Mouse (Mus musculus): ENCODE measurements around the gene Rapgef1.

Gene Rapgef1

DNA sequence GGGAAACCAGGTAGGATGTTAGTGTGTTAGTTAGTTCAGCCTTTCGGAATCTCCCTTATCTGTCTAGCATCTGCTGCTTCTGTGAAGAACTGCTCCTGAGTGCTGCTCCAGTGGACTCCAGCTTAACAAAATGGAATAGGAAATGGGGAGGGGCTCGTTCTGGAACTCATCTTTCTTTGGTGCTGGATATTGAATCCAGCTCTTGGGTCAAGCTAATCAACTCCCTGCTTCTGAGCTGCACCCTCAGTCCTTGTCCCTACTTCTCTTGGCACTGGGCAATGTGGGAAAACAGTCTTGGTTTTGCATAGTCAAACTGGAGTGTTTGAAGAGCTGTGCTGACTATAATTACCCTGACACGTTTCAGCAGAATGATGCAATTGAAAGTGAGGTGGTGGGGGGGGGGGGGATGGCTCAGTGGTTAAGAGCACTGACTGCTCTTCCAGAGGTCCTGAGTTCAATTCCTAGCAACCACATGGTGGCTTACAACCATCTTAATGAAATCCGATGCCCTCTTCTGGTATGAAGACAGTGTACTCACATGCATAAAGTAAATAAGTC, 25.6 kb downstream of the Rapgef1 start:
- no peak for DNase-seq (ENCODE audit: low spot score in 2 of 2)

DNA sequence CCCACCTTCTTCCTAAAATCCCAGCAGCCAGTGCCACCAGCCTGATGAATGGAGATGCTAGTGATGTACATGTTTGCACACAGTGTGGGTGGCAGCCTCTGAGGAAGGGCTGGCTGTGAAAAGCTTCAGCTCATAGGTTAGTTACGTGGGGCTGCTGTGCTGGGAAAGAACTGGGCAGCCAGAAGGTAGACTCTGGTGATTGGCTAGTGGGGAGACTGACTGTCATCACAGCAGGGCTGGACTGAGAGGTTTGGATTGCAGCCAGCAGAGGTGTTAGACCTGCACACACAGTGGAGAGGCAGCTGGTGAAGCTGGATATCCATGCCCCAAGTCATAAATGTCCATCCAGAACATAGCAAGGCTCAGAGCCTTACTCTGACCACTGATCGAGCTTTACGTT, 27.1 kb downstream of the Rapgef1 start:
- peak; percentile 61 to 80 for DNase-seq (ENCODE audit: low spot score in 2 of 2)

DNA sequence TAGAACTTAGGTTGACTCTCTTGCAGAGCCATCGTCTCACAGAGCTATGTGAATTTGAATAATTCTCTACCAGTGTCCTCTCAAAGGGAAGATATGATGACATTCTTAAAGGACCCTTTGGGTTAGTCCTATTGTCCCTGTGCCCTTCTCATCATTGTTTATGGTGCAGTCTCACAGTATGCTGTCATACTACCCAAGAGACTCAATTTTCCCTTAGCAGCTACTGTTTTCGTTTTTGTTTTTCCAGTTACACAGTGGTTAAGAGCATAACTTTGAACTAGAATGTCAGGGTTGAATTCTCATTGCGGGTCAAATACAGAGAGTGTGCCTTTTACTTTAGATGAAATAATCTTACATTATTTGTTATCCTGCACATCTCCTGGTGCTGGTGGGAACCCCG, 27.6 kb downstream of the Rapgef1 start:
- no peak for DNase-seq (ENCODE audit: low spot score in 2 of 2)

DNA sequence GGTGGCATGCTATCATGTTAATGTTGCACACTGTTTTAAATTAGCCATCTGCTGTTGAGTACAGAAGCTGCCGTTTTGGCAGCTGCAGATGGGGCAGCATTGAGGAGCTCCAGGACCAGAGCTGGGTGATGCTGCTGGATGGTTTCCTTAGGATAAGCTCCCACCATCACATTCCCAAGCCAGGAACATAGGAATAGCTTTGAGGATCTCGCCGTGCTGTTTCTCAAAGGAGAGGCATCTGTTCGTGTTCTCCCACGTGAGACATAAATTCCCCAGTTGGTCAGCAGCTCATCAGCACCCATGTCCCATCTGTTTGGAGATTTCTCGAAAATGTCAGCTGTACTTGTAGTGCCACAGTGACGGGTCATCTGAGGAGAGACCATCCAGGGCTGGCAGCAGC, 28.3 kb downstream of the Rapgef1 start:
- DNase-seq (ENCODE audit: low spot score in 2 of 2) = no peak

DNA sequence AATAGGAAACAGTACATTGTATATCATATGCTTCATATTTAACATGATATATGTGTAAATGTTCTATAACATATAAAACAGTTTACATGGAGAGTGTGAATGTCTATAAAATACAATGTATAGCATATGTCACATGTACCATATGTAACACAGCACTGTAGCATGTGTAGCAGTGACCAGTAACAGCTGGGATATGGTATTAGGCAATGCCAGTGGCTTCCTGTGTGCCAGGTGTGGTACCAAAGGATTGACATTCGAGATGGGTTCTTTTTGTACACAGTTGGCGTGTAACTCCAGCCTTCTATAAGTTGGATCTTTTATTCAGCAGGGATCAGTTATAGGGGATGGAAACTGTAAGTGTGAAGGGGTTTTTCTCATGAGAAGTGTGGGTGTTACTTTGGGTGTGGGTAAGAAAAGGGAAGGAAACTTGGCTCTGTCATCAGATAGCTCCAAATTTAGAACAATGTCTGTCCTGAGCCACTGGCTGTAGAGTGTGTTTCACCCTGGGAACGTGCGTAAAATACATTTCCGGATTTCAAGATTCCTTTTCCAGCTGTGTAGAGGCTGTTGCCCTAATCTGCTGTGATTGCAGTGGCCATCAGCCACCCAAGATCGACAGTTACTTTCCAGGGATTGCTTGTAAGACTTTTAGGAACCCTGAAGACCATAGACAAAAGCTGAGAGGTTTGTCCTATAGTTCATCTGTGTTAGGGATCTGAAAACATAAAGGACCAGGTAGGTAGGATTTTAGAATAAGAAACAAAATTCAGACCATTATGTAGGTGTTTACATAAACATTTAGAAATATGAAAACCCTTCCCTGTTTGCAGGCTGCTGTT, 29.7 kb downstream of the Rapgef1 start:
- DNase-seq (ENCODE audit: low spot score in 2 of 2) = peak; percentile 39 to 50

DNA sequence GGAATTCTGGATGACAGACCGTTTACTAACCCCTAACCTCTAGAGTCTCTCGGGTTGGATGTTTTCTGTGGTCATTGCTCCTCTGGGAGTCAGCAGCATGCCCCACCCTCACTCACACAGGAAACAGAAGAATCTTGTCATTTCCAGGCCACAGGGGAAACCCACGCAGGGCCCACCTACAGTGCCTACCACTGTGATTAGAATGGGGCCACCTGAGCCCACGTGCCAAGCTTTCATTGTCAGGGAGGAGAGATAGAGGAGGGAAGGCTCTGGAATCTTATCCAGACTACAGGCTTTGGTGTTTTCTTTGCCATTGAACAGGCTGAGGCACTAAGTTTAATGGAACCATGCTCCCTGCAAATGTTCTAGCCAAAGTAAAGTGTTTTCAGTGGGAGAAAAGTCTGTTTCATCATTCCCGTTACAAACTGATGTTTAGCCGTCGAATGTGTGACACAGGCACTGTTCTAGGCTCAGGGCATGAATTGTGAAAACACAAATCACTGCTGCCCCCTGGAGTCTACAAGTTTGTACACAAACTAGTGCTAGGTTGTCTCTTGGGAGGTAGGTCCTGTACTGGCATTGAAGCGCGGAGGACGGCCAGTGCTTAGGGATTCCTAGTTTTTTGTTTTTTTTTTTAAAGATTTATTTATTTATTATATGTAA, 30.4 kb downstream of the Rapgef1 start:
- DNase-seq (ENCODE audit: low spot score in 2 of 2) = peak; percentile 63 to 65

DNA sequence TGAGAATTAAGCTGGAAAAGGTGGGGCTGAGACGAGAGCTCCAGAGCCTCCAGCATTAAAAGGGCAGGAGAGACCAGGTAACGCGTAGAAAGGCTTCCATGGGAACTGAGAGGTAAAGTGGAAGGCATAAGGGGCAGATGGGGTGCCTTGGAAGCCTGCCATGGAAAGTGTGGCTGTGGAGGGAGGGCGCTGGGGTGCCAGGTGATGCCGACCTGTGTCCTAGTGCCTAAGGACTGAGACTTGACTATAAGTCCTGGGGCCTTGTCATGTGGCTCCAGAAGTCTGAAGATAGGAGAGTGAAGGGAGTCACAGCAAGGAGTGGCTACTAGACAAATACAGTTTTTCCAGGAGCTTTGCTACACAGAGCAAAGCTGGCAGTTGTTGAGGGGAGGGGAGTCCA, 32.4 kb downstream of the Rapgef1 start:
- DNase-seq (ENCODE audit: low spot score in 2 of 2) = no peak

DNA sequence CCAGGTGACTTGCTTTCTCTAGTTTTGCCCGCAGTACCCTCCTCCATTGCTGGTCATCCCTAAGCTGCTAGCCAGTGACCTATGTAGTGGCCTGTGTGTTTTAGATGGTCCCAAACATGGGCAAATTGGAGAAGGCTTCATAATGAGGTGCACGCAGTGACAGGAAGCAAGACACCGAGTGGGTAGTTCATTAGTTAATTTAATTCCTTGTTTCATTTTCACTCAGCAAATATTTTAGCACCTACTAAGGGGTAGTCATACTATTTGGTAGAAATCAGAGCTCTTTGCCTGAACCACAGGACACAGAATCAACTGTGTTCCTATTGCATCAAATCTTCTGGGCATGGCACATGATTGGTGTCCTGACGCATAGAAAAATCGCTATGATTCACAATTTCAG, 35.9 kb downstream of the Rapgef1 start:
- DNase-seq (ENCODE audit: low spot score in 2 of 2) = no peak

DNA sequence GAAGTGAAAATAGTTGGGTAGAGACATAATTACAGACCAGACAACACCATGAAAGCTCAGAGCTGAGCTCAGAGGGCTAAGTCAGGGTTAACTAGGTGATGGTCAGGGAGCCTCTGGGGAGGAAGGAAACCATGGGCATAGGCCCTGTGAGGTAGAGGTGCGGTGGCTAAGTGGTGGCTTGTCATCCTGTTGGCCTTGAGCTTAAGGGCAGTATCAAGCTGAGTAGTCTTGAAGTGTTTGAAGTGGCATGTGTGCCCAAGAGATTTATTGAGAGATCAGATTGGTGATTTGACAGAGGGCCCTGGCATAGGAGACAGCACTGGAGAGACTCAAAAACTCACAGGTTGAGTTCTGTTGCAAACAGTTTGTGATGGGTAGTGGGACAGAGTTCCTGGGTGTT, 36.6 kb downstream of the Rapgef1 start:
- peak; percentile 51 to 74 for DNase-seq (ENCODE audit: low spot score in 2 of 2)

DNA sequence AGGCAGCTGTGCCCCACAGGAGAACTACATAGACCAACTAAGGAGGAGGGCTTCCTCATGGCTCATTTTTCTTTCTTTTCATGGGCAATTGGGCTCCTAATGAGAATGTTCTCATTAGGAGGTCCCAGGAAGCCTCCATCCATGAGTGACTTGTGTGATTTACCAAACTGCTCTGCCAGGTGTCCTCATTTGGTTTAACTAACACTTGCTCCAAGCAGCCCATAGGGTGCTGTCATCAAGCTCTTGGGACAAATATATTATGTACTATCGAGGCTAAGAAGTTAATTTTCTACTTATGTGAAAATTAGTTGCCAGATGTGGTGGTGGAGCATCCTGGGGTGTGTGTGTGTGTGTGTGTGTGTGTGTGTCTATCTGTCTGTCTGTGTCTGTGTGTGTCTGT, 37.6 kb downstream of the Rapgef1 start:
- DNase-seq (ENCODE audit: low spot score in 2 of 2) = no peak

DNA sequence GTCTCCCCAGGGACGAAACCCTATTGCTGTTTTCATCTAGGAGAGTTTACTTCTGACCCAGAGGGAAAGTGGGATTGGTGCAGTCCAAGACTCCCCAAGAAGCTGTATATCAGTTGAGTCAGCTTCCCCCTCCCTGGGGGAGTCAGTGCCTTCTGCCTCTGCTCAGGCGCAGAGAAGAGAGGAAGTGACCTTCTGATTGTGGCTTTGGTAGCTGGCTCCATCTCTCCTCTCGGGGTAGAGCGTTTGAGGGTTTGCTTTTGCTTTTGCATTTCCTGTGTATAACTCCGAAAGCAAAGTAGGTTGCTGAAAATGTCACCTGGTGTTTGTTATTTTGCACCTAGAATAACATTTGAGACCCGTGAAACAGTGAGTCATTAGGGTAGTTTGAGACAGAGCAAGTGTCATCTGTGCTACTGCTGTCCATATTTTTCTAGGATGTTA, 42.3 kb downstream of the Rapgef1 start:
- DNase-seq (ENCODE audit: low spot score in 2 of 2) = peak; percentile 80 to 85

DNA sequence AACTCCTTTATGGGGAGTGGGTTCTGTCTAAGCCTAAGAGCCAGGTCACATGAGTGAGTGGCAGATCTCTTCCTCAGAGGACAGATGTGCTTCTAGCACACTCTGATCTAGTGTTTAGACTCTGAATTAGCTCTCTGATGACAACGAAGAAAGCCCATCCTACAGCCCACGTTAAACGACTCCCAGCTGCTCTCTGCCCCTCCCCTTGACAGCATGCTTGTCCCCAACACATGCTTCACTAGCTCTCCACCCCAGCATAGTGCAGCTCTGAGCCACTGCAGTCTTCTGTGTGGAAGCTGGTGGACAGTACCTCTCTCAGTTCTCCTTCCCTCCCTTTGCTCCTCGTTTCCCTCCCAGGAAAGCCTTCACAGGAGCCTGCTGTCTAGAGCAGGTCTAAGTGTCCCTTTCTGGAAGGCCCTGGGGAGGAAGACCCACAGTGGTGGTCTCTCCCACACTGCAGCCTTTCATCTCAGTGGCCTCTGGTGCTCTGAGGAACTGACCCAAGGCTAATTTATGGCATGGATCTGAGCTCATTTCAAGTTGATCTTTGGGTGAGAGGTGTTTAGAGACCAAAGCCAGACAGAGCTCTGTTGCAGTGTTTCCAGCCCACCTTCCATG, 43.8 kb downstream of the Rapgef1 start:
- no peak for DNase-seq (ENCODE audit: low spot score in 2 of 2)

DNA sequence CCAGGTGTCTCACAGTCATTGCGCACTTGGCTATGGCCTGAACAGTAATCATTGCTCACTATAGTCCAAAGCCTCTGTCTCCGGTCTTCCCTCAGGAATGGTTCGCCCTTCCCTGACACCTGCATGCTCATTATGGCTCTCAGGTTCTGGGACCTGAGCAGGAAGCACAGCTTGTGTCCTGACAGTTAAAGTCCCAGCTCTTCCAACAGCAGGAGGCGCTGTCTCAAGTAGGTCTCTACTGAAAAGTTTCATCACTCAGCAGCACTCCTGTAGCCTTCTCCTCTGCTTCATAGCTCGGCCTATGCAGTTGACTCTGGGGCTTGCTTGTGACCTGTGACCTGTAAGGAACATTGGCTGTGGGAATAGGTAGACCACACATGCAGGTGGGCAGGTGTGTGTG, 45.9 kb downstream of the Rapgef1 start:
- peak in 1 of 2 experiments; percentile 56 for DNase-seq (ENCODE audit: low spot score in 2 of 2)

DNA sequence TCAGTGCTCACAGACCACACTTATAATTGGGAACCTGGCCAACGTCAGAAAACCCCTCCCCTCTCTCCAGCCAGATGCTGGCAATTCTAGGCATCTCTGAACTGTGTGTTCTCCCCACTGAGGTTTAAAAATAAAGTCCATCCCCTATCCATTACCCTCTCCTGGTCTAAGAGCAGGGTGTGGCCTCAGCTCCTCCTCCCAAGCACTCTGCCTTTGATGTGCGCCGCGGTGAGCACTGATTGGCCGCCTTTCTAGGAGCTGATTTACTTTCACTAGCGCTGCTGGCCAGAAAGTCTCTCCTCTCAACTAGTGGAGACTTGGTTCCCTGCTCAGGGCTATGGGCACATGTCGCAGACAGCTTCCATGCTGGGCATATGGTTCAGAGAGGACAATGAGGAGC, 47.1 kb downstream of the Rapgef1 start:
- DNase-seq (ENCODE audit: low spot score in 2 of 2) = no peak

DNA sequence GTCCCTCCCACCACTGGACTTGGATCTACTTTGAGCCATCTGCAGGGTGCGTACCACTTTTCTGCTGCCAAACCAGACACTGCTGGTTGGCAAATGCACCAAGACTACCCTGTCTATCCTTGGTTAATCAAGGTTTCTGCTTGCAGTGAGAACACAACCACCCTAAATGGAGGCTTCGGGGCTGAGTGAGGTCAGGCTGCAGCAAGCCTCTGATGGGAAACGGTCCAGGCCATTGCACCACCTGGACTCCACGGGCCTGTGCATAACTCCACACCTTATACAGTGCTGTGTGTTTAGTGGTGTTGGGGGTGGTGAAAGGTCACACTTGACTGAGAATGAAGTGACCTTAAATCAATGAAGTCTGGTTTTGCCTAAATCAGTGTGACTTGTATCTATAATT, 47.6 kb downstream of the Rapgef1 start:
- no peak for DNase-seq (ENCODE audit: low spot score in 2 of 2)

DNA sequence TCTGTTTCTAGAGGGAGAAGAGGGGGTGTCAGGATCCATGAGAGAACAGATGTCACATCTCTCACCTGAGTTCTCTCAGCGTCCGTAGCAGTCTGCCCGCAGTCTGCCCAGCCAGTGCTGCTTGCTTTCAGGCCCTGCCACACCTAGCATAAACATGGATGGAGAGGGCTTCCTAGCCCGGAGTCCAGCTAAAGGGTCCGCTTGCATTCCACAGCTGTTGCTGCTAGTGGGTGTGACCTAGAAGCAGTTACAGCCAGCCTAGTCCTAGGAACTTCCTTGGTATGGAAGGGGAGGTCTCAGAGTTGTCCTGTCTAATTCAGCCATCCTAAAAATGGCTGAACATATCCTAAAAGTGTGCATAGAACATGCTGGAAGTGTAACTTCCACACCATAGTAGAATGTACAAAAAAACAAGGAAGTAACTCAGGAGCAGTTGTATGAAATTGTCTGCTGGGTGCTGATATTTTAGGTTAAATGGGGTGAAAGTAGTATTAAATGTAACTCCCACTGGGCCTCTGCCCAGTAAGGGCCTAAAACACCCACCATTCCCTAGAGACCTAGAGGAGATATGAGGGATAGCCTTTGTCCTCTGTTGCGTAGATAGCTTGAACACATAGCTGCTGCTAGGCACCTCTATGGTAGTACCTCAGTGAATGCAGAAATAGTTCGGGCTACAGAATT, 48.6 kb downstream of the Rapgef1 start:
- DNase-seq (ENCODE audit: low spot score in 2 of 2) = no peak

DNA sequence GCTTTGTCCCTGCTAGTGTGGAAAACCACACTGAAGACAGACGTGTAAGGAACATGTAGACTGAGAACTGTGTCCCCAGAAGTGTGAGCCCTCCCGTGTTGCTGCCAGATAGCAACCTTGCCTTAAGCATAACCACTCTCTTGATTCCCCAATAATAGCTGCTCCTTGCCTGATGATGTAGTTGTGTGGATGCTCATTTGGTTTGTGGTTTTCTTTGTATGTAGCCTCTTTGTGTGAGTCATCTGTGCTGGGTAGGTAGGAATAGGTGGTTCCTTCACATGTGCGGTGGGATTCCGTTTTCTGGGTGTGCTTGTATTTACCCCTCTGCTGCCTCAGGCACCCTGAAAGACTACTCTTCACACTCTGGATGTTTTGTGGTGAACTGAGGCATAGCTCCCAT, 49.4 kb downstream of the Rapgef1 start:
- peak in 1 of 2 experiments; percentile 53 for DNase-seq (ENCODE audit: low spot score in 2 of 2)

DNA sequence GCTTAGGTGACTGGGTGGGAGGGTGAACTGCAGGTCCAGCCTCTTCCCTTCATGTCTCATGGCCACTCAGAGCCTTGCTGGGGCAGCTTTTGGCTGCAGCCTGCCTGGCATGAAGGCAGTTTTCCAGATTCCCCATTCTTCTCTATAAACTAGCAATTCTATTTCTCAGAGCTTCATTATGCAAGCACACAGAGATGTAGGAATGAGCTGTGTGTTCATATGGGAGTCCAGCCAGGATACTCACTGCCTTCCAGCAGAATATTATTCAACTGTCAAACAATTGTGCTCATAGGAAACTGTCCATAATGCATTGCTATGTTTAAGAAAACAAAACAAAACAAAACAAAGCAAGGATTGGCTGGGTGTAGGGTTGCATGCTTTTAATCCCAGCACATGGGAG, 50.2 kb downstream of the Rapgef1 start:
- DNase-seq (ENCODE audit: low spot score in 2 of 2) = no peak

DNA sequence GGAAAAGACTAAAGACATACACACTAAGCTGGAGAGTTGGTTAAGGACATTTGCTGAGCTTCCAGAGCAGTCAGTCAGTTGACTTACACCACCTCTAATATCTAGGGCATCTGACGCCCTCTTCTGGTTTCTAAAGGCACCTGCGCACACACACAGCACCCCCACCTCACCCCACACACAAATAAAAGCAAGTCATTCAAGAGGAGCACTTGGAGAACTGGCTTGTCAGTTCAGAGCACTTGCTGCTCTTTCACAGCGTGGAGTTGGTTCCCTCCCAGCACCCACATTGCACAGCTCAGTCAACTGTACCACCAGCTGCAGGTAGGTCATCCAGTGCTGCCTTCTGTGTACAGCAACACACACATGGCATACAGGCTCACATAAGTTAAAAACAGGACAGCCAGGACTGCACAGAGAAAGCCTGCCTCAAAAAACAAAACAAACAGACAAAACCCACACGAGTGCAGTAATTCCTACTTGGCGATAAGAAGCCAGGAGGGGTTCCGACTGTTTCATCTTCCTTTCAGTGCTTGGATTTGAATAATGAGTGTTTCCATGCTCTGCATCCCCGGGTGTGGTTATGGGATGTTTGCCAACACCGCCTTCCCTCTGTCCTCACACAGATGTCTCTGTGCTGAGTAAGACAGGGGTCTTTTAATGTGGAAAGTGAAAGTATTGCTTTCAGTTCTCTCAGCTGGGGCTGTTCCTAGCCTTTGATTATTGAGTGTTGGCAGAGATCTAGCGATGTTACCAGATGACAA, 50.9 kb downstream of the Rapgef1 start:
- peak; percentile 66 to 77 for DNase-seq (ENCODE audit: low spot score in 2 of 2)

DNA sequence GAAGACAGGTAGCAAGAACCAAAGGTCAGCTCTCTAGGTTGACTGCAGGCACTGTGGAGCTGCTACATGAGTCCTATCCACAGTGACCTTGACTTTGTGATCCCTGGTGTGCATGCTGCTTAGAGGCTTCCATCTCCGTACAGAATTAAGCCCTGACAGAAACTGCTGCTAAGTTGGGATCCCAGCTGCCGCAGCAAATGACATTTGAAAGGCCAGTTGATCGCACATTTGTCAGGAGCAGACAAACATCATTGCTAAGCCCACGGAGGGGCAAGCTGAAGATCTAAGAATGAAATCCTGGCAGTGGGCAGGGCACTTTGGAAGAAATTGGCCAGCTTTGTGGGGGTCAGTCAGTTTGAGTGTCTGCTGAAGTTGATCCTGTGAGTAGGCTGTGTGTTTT, 51.9 kb downstream of the Rapgef1 start:
- DNase-seq (ENCODE audit: low spot score in 2 of 2) = no peak

DNA sequence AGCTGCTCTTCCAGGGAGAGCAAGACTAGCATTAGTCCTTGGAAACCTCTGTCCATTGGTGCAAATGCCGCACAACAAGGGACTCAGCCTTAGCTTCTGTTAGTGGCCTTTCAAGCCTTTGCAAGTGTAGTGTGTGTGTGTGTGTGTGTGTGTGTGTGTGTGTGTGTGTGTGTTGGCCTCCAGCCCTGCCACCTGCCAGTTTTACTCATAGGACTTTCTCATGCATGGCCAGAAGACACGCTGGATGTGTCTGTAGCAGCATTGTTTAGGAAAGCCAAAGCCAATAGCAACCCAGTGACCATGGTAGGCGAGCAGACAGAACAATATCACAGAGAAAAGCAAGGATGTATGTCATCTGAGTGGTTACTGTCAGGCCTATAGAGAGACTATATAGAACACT, 52.3 kb downstream of the Rapgef1 start:
- DNase-seq (ENCODE audit: low spot score in 2 of 2) = no peak
